Mouse (Mus musculus) liver, postnatal 0 days (tissue): ENCODE data around the gene Zfp287.

Experiments
- CTCF ChIP-seq: sonication (generic); IDR thresholded peaks from 2 replicates; pipeline ENCODE4 v1.5.1; 2016; ENCODE audit warnings: antibody characterized with exemption, low read depth
- EP300 ChIP-seq: IDR thresholded peaks from 2 replicates; pipeline ENCODE4 v1.6.1; 2016; ENCODE audit warnings: antibody characterized with exemption, low read depth, mild to moderate bottlenecking

GRCm38 (mm10) chr11:62760755-62761457 lies 29.2 kb upstream of the Zfp287 start:
- TF ChIP-seq CTCF: no peak
- no peak for TF ChIP-seq EP300
